Mouse (Mus musculus) hindlimb bud, embryonic 11.5 days (tissue): ENCODE measurements around the gene Pif1.

Source experiments
- DNase-seq: peaks from one replicate; pipeline ENCODE4 v3.0.0-alpha.2; 2012; ENCODE audit warnings: low read depth, low spot score; ENCODE audit errors: extremely low spot score

Pif1 gene

DNA sequence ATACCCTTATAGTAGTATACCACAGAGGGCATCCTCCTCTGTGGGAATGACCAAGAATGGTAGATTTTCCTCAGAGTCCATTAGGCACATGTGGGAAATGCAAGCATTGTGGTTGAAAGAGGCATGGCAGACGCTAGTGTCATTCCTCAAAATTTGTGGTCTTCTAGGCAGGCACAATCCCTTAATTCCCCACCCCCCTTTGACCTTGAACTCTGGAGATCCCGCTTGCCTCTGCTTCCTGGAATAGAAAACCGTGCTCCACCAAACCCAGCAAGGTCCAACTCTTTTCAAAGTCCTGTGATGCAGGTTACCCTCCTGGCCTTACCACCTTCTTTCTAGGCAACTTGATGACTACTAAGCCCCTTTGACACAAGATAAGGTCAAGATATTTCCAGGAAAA is 5.8 kb downstream of the Pif1 start:
- DNase-seq = no peak

DNA sequence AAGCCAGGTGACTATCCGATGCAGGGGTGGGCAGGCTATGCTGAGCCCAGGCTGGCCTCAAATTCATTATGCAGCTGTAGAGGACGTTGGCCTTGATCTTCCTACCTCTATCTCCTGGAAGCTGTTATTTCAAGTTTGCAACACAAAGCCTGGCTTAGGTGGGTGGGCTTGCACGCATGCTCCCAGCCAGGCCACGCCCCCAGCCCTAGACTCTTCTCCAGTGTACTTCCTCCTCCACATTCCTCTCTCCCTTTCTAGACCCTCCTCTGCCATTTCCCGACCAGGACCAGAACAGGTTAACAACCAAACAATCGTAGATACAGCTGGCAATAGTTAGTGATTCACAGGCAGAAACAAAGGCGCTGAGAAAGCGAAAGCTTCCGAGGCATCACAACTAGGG is 6.6 kb downstream of the Pif1 start:
- no peak for DNase-seq

DNA sequence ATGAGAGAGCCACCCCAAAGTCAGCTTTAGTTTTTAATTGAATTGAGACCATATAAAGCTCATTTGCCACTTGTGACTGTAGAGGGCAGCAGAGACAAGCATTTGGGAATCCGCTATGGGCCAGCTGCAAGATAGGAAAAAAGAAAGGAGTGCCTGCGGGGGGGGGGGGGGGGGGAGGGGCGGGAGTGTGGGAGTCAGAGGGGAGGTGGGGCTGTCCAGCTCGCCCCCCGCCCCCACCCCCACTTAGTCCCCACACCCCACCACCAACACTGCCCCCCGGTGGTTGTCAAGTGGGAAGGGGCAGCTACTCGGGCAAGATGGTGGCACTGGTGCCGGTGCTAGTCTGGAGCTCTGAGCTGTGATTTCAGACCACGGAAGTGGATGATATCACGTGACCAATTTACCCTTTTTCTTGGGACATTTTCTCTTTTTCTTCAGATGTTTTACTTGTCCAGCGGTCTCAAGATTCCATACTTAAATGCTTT is 11.8 kb downstream of the Pif1 start:
- DNase-seq = no peak

DNA sequence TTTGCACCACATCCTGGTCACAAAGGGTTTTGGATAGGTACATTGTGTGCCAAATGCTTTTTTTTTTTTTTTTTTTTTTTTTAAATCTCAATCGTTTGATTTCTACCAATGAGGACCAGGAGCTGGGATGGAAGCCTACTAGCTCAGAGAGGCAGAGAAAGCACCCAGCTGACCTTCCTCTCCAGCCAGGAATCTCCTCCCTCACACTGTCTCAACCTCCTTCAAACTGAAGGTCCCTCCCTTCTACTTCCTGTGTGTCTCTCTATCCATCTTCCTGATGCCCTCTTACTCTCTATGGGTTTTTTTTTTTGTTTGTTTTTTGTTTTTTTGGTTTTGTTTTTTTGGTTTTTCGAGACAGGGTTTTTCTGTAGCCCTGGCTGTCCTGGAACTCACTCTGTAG is 14.0 kb downstream of the Pif1 start:
- no peak for DNase-seq

DNA sequence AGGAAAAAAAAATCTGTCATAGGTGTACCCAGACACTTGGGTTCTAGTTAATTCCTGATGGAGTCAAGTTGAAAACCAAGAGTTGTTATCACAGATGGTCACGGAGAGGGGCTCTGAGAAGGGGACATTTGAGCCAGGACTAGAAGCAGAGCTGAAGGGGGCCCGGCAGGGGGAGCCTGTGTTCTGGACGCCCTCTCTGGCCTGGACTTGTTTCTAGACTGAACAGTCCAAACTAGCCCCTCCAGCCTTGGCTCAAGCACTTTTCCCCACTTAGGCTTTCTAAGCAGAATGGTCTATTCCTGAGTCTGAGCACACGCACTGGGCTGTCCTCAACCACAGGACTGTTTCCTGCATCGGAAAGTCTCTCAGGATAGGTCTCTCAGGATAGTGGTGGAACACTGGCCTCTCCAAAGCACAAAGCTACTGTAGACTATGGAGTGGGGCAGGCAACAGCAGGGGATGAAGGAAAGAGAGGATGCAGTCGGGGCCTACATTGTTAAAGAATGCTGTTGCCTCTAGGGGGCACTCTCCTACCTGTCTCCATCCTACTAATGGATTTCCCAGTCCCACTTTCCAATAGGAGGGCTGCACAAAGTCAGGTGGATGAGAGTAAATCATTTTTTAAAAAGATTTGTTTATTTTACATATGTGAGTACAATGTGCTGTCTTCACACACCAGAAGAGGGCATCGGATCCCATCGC is 16.6 kb downstream of the Pif1 start:
- DNase-seq = no peak

GRCm38 (mm10) chr9:65605471-65606136 is 18.6 kb downstream of the Pif1 start:
- peak; percentile 99 for DNase-seq

DNA sequence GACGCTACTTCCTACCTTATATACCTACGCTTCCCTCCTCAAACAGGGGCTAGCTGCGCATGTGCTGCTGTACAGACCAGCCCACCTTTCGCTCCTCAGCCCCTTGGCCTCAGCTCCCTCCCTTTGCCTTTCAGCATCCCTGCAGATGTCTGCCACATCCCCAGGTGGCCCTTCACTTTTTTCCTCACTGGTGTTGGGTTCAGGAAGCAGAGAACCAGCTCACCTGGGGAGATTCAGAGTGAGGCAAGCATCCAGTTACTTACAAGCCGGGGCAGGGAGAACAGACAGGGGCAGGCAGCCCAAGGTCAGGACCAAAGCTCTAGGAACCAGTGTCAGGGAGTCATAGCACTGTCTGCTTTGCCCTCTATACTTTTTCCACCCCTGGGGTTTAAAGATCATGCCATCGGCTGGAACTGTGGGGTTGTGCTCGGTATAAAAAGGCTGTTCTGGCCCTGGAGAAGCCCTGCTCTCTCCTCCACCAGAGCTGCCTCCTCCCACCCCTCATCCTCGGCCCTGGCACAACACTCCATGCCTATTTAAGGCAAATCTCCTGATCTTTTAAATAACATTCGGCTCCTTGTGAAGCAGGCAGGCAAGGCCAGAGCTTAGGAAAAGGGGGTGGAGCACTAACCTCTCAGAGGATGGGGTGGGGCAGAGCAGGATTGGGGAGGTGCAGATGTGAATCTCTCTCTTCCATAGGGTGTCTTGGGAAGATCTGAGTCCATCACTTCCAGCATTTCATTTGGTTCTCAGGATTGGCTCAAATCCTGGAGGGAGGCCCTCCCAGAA is 19.6 kb downstream of the Pif1 start:
- DNase-seq = no peak

GRCm38 (mm10) chr9:65607120-65607519 is 20.2 kb downstream of the Pif1 start:
- no peak for DNase-seq

- no peak for DNase-seq
These were observed 25.1 kb downstream of the Pif1 start for GRCm38 (mm10) chr9:65611969-65612486.

DNA sequence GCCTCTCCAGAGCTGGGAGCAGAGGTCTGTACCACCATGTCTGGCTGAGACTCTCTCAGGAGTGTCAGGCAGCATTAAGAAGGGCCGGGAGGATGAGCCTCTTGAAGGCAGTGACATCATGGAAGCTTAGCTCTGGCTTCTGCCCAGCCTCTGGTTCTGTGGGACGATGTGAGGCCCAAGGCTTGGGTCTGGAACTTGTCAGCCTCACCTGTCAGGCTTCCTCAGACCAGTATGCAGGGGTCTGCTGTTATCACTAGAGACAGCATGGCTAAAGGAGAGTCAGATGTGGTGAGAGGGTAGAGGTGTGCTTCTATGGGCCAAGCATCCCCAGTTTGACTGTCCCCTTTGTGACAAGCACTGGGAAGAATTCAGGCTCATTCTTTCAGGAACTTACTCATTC is 26.1 kb downstream of the Pif1 start:
- no peak for DNase-seq

GRCm38 (mm10) chr9:65619311-65619710 is 32.4 kb downstream of the Pif1 start:
- no peak for DNase-seq

DNA sequence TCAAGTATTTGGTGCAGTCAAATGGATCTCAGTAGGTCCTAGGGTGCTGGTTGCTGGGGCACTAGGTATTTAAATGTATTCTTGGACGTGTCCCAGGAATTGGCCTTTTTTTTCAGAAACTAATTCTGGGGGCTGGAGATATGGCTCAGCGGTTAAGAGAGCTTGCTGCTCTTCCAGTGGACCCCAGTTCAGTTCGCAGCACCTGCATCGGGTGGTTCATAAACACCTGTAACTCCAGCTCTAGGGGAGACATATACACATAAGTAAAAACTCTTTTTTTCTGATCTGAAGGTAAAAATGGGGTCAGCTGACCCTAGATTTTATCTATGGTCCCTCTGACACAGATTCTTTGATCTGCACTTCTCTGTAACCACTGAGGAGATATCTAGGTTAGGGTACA is 34.2 kb downstream of the Pif1 start:
- no peak for DNase-seq

DNA sequence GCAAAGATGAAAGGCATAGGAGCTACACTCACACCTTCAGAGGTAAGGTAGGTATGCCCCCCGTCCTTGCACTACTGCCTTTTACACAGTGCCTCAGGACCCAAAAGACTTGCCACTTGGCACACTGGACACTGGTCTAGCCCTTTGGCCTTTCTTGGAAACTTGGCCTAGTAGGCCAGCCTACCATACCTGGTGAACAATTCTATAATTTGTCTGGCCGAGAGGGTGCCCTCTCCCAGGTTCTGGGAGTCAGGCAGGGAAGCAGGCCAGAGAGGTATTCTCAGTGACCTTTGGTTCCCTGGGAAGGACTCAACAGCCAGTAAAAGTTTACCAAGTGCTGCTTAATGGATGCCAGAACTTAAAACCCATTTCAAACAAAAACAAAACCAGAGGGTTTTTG is 34.7 kb downstream of the Pif1 start:
- no peak for DNase-seq

DNA sequence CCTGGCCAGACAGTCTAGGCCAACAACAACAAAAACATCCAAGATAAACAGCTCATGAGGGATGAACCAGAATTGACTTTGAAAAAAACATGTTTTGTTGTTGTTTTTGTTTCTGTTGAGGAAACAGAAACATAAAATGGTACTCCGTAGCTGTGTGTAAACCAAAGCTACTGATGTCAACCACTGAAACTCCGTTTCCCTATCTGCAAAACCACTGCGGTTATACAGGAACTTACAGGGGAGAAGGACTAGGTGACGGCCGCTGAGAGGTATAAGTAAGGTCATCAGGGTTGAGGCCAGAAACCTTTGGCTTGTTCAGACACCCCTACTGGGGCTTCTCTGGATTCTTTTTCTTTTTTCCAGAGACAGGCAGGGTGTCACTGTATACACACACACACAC is 35.9 kb downstream of the Pif1 start:
- DNase-seq = no peak

DNA sequence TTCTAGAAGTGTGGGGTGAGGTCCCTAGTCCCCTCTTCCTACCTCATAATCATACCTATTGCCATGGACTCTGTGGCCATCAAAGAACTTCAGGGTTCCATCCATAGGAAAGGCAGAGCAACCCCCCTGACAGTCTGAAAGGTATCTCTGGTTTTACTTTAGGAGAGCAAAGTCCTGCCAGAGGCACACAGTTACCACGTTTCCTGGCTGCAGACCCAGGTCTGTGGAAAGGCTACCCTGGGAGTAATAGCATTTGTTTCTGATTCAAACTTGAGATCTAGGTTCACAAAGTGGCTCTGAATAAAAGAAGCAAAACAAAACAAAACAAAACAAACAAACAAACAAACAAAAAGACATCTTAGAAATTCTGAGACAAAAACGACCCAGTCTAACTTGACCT is 37.3 kb downstream of the Pif1 start:
- no peak for DNase-seq

- DNase-seq = no peak
These were observed 42.2 kb downstream of the Pif1 start, which contains the start of gene Rbpms2 for GRCm38 (mm10) chr9:65629025-65629766. Rbpms2 (plus strand) TSS chr9:65629648.

DNA sequence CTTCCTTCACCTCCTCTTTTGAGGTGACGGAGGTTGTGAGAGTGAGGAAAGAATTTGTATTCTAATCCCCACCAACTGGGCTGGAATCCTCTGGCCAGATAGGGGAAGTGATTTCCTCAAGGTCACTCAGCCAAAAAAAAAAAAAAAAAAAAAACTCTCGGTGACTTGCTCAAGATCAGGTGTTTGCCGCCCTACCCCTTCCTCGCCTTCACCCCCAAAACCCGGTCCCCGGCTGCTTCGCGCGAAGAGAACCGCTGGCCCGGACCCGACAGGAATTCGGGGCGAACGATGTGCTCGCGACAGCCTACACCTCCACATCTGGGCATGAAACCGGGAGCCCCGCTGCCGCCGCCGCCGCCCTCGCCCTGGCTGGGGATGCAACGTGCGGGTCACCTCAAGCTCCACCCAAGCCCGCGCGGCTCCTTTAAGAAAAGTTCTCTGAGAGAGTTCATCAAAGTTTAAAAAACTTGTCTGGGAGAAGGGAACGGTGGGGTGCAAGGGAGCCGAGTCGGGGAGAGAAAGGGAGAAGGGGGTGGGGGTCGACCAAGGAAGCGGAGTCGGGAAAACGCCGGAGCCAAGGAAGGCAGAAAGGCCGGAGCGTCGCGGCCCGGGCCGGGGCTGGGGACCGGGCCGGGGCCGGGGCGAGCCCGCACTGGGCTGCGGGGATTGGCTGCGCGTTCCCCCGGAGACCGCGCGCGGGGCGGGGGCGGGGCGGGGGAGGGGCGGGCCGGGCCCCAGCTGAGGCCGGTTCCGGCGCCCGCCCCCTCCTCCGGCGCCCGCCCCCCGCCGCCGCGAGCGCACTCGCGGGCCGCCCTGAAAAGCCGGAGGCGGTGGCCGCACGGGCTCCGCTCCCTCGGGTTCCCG is 43.0 kb downstream of the Pif1 start:
- no peak for DNase-seq

- DNase-seq = no peak
These were observed 43.8 kb downstream of the Pif1 start for GRCm38 (mm10) chr9:65630631-65631353.

- no peak for DNase-seq
These were observed 44.5 kb downstream of the Pif1 start for GRCm38 (mm10) chr9:65631354-65632021.
